Mouse (Mus musculus): ENCODE results near the gene Mgat4e.

Mgat4e gene

GRCm38 (mm10) chr1:134513876-134514590 lies 35.4 kb downstream of the Mgat4e start:
- no peak for DNase-seq (ENCODE audit: low spot score)

- peak; percentile 67 for DNase-seq (ENCODE audit: low spot score)
Observed at GRCm38 (mm10) chr1:134513312-134513860, 36.1 kb downstream of the Mgat4e start.

GRCm38 (mm10) chr1:134512584-134512983 lies 36.9 kb downstream of the Mgat4e start:
- no peak for DNase-seq (ENCODE audit: low spot score)

GRCm38 (mm10) chr1:134512183-134512582 lies 37.3 kb downstream of the Mgat4e start:
- DNase-seq (ENCODE audit: low spot score) = no peak

GRCm38 (mm10) chr1:134510018-134510417 lies 39.5 kb downstream of the Mgat4e start:
- no peak for DNase-seq (ENCODE audit: low spot score)

GRCm38 (mm10) chr1:134506201-134506600 lies 43.3 kb downstream of the Mgat4e start:
- DNase-seq (ENCODE audit: low spot score) = no peak

- no peak for DNase-seq (ENCODE audit: low spot score)
Observed at GRCm38 (mm10) chr1:134500916-134501315, 48.6 kb downstream of the Mgat4e start.

GRCm38 (mm10) chr1:134495991-134496390 lies 53.5 kb downstream of the Mgat4e start:
- no peak for DNase-seq (ENCODE audit: low spot score)

- DNase-seq (ENCODE audit: low spot score) = no peak
Observed at GRCm38 (mm10) chr1:134495216-134495539, 54.3 kb downstream of the Mgat4e start.

GRCm38 (mm10) chr1:134494428-134495215 lies 54.9 kb downstream of the Mgat4e start, which contains the start of gene Rabif:
TSS of gene Rabif (plus strand) at chr1:134494648.
- peak; percentile 98 for DNase-seq (ENCODE audit: low spot score)

GRCm38 (mm10) chr1:134493956-134494355 lies 55.5 kb downstream of the Mgat4e start:
- DNase-seq (ENCODE audit: low spot score) = no peak

GRCm38 (mm10) chr1:134493496-134493895 lies 56.0 kb downstream of the Mgat4e start:
- no peak for DNase-seq (ENCODE audit: low spot score)

GRCm38 (mm10) chr1:134492276-134492675 lies 57.2 kb downstream of the Mgat4e start:
- no peak for DNase-seq (ENCODE audit: low spot score)
